Mouse (Mus musculus): ENCODE data around the gene Csf1.

The Csf1 gene

DNA sequence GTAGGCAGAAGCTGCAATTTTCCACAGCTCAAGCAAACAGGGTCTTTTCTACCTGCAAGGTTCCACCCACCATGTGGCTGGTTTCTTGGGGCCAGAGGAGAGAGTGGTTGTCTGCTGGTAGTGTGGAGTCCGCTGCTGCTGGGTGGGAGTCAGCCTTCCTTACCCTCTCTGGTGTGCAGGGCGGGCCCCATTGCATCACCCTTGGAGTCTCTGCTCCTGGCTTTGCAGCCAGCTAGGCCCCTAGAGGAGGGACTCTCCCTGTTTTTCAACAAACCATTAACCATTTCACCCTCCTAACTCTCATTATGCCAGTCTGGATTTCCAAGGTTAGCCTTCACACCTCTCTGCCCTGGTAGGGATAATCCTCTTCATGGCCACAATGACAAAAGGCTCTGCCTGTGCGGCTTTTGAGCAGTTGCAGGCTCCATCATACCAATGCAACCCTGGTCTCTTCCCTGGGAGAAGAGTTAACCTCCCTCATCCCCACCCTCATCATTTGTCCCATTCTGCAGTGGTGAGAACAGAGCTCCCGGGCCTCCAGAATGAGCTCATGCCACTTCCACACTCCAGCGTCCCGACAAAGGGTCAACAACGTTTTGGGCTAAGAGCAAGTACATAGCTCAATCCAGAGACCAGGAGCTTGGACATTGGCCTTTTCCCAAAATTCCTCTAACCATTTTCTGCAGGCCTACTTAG, 56.4 kb downstream of the Csf1 start:
- no peak for DNase-seq (ENCODE audit: extremely low spot score)

DNA sequence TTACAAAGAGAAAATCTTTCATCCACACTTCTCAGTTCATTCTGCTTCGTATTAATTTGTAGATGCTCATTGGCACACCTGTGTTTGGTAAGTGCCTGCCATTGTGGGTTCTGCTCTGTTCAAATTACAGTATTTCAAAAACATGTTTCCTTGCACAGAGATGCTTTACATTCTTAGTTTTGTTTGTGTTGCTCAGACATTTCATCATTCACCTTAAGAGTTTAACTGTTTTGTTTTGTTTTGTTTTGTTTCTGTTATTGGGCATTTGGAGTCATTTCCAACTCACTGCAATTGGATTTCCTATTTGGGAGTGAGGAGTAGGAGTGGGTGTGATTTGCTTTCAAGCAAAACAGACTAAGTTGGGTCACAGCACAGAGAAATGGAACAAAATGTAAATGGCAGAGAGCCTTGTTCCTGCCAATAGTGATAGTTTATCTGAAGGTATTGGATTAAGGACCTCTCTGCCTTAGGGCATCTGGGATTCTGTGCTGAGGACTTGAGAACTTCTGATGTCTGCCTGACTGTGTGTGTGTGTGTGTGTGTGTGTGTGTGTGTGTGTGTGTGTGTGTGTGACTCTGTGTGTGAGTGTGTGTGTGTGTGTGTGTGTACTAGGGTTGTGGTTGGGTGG, 58.4 kb downstream of the Csf1 start:
- no peak for DNase-seq (ENCODE audit: extremely low spot score)

DNA sequence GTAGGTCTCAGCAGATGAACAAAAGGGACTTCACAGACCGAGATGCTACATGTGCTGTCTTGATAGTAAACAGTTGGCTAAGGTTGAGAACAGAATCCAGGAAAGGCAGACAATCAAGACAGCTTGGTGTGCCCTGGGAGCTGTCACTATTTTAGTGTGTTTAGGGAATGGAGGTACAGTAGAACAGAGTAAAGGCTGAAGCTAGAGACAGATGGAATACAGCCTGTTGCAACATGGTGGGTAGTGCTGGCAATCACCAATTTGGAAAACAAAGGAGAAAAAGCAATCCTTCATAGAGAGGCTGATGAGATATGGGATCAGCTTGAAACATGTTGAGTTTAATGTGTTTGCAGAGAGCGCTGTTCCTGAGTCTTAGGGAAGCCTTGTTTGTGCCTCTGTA, 59.6 kb downstream of the Csf1 start:
- DNase-seq (ENCODE audit: extremely low spot score) = no peak

DNA sequence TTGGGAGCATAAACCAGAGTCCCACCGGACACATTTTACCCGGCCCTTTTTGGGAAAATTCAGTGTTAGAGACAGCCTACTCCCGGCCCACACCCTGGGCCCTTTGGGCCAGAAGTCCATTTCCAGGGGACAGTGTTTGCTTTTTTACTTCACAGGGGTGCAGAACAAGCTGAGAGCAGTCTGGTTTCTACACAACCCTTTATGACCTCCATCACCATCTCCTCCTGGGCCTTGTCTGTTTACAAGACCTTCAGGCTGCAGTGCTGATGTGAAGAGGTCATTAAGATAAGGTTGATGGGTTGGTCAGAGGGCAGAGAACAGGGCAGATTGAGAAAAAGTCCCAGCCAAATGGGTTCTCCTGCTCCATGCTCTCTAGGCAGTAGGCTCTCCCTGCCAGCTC, 63.4 kb downstream of the Csf1 start:
- no peak for DNase-seq (ENCODE audit: extremely low spot score)

DNA sequence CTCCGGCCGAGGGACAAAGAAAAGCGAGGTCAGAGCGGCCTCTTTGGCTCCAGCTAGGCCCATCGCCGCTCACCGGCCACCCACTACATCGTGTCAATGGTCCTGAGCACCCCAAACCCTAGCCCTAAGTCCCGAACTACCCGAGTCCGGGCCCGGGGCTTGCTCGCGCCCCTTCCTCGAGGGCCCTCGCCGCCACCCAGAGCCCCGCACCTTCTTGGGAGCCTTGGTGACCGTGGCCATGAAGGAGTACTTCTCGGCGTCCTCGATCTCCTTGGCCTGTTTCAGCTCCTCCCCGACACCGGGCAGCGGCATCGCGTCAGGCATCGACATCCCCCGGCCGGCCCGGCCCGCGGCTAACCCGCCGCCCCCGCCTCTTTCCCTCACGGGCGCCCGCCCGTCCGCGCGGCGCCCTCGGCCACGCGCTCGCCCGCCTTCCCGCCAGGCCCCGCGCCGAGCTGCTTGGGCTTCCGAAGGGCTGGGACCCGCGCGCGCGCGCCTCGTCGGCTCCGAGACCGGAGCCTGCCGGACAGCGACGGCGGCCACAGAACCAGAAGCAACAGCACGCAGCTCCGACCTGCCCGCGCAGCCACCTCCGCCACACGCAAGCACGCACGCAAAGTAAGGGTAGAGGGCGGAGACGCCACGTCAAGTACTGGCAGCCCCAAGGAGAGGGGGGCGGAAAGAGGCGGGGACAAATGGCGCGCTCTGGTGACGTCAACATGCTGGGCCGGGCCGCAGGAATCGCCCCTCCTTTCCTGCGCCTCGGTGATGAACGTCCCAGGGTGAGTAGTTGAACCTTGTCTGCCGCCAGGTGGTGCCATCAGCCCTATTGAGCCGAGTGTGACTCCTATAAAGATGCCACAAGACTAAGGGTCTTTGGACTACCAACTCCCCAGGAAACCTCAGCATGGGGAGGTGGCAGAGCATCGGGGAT, 64.1 kb downstream of the Csf1 start, which contains the start of gene Ahcyl1:
TSS of gene Ahcyl1 (minus strand) at position 613 of the 934 bp plus-strand sequence.
- peak; percentile 100 for DNase-seq (ENCODE audit: extremely low spot score)

DNA sequence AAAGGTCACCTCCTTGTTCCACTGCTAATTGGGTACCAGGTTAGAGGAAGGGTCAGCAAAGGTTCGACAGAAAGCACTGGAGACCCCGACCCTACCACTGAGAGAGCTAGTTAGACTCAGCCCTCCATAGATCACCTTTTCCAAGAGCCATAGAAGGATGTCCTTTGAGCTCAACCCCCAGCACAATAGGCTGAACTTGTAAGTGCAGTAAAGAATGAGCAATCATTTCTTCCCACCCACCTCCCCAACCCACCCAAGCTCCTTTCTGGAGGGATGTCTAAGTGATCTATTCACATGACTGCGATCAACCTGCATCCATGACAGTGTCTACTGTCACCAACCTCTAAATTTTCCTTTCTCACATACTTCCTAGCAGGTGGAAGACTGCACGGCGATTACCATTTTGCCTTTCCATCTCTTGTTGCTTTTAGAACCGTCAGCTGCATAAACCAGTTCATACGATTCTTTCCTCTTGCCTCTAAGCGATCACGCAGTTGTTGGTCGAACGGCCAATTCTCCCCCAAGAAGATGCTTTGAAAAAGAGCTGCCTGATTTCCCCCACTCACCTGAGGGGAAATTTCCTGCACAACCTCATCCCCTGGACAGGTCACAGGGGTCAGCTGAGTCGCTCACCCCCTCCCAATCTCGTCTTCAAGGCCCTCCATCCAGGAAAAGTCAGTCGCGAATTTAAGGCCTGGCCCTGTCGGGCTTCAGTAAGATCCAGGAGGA, 64.9 kb downstream of the Csf1 start:
- DNase-seq (ENCODE audit: extremely low spot score) = peak; percentile 5

DNA sequence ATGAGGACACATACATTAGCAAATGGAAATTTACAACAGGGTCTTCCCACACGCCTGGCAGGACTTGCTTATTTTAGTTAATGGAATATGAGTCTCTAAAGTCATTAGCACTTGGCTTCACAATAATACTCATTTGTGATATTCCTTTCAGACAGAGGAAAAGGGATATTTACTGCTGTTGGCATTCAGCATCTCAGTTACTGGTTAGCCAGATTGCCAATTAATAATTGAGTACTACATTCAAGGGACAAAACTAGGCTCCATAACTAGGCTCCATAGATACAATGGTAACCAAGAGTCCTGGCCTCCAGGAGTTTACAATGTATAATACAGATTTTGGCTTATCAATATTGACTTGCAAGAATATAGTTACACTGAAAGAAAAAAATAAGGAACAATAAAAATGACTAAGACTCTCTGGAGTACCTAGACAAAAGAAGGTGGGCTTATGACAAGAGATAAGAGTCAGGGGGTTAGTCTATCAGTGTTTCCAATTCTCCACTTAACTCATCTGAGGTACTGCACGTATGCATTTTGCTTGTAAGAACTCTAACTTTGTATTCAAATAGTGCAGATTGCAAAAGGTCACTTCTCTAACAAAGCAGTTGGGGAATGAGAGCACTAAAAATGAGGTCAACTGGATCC, 65.9 kb downstream of the Csf1 start:
- no peak for DNase-seq (ENCODE audit: extremely low spot score)
